Mouse (Mus musculus) left cerebral cortex, postnatal 4 days (tissue): ENCODE measurements around the gene F11r. TPM values are rescaled to one million over a fixed set of nuclear protein-coding genes. Genes with fewer than 3 reads are reported as not detected.

Source experiments
- DNase-seq: peaks from one replicate; pipeline ENCODE4 v3.0.0-alpha.2; 2022
- intact Hi-C: fragments of 180-260 bp; cut with DNase I; formaldehyde crosslinking; loops from one replicate; pipeline ENCODE4 v1.15.1; 2025
- total RNA-seq, 2 experiments: library from RNA; stranded (reverse); gene quantifications; 2 replicates each; pipeline ENCODE4 v1.2.3; 2021

The F11r gene
- total RNA-seq, result 1 to 10 TPM; 4.9 to 6.2 TPM

DNA sequence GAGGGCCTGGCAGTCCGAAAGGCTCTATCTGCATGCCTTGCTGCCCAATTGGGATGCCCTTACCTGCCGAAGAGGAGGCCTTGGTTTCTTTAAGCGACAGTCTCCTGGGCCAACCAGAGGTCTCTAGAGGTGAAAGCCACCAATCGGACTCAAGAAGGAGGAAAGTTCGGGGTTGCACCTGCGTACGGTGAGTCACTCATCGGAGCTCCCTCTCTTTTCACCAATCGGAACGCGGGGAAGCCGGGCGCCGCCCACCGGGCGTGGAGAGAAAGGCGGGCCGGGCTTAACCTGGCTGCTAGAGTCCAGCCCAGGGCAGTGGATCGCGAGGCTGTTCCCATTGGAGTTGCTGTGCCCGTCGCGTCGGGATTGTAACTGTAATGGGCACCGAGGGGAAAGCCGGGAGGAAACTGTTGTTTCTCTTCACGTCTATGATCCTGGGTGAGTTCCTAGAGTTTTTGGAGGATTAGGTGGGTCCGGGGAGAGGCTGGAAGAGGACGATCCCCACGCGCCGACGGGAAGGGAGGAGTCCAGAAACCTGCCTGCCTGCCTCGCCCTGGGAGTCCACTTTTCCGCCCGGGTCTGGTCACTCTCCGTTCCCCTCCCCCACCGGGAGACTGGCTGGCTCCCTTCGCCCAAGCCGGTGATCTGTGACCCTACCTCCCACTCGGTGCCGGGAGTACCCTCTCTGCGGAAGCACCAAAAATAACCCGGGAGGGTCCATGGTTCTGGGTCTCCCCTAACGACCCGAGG is at the start of gene F11r:
TSS of gene F11r (plus strand) at position 272 of the 750 bp plus-strand sequence.
- intact Hi-C loops, result no loop called here
- DNase-seq, result peak; percentile 46

DNA sequence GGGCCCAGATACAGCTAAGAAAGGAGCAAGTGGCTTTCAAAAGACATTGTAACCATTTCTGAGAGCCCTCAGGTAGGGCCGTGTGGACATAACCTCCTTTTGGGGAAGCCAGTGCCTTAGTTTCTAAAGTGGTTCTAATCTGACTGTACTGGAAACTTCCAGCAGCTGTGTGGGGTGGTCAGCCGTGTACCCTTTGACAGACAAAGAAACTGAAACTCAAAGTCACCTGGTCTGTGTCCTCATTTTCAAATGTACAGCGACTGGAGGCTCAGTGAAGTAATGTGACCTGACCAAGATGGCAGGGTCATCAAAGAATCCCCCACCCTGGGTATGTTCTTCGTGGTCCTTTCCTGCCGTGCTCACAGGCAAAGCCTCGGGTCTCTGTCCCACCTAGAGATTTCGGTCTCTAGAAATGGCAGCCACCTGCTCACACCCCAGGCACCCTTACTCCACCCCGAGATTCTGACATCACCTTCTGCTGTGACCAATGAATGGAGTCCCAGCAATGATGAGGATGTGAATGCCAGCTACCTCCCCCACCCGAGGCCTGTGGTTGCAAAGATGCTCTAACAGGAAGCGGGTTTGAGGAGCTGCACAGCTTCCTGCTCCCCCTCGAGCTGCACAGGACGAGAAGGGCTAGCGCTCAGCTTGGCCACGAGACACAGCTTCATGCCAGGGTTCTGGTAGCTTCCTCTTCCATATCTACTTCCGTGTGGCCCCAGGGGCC is 48.8 kb upstream of the F11r start, which contains the start of gene Arhgap30:
TSS of gene Arhgap30 (plus strand) at position 579 of the 727 bp plus-strand sequence.
- intact Hi-C loops, result no loop called here
- DNase-seq, result no peak

DNA sequence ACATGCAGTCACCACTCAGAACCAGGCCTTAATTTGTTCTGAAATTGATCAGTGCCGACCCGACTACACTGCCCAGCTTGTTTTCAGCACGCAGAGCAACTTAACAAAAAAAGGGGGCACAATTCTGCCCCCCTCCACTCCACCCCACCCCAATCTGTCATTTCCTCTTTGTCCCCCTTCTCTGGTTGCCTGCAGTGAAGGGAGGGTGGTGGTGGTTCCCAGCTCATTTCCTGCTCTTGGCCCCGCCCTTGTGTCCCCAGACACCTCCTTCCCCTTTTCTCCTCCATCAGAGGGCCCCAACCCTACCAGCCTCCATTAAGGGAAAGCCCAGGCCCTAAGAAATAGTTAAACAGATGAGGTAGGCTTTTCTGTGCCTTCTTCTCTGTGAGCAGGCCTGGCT is 47.2 kb upstream of the F11r start:
- DNase-seq, result no peak
- intact Hi-C loops, result no loop called here

DNA sequence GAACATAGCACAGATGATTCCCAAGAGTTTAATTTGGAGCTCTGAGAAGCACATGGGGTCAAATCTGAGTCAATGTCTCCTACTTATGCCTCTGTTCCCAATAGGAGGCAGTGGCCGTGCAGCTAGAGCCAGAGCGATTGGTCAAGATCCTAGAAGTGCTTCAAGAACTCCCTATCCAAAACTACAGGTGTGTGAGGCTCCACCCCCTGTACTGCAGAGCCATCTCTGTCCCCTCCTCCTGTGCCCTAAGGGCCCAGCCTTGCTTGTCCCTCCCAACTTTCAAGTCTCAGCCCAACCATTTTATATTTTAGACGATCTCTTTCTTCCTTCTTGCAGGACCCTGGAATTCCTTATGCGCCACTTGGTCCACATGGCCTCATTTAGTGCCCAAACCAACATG is 35.5 kb upstream of the F11r start:
- intact Hi-C loops, result no loop called here
- DNase-seq, result no peak

DNA sequence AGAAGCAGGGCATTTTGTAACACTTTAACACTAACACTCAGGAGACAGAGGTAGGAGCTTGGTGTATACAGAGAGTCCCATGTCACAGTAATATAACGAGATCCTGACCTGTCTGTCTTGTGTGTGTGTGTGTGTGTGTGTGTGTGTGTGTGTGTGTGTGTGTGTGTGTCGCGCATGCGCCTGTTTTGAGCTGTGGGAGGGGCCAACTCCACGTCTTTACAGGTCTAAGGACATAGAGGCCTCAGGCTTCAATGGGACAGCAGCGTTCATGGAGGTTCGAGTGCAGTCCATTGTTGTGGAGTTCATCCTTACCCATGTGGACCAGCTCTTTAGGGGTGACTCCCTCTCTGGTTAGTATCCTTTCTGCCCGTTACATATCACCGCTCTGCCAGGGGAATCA is 34.3 kb upstream of the F11r start:
- intact Hi-C loops, result no loop called here
- DNase-seq, result no peak

DNA sequence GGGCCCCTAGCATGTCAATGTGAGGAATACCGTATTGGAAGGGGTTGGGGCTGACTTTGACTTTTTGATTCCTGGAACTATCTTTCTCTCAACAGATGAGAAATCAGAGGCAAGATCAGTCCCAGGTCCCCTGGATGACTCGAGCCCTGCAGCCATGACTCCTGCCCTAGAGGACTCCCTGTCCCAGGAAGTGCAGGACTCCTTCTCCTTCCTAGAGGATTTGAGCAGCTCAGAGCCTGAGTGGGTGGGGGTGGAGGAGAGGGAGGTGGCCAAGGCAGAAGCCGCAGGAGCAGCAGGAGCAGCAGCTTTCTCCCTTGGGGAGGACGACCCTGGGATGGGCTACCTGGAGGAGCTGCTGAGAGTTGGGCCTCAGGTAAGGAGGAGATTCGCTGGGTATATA is 30.1 kb upstream of the F11r start:
- intact Hi-C loops, result no loop called here
- no peak for DNase-seq

DNA sequence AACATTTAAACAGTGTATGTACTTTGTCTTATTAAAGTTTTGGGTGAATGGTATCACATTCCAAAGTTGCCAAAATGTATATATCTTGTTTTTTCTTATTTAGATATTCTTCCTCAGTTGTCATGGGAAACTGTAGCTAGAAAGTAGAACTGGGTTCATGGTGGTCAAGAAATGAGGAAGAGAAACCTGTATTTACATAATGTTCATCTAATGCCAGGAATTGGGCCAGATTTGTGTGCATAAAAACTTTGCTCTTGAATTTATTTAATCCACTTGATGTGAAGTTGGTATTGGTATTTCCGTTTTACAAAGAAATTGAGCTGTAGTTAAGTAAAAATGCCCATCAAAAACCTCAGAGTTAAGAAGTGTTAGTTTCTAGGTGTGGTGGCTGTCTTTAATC is 27.1 kb upstream of the F11r start:
- DNase-seq, result no peak
- intact Hi-C loops, result no loop called here

DNA sequence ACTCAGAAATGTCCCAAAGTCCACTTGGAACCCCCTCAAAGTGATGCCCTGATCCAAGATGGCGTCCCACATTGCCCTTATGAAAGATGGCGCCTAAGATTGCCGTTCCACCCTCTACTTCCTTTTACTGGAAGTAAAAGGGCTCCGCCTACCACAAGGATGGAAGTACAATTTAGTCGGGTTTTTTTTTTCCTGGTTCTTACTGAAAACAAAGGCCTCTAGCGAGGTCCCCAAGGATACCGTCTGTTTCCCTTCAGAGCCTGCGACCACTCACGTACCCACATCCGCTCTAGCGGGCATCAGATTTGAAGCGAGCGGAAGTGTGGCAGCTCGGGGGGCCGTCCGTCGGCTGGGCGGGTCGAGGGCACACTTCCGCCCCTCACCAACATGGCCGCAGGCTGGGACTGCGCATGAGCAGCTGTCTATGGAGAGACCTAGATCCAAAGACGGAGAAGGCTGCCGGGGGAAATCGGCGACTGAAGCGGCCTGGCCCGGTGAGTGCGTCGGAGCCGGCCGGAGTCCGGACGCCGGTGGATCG is 26.3 kb upstream of the F11r start, which contains the start of gene Usf1:
TSS of gene Usf1 (plus strand) at position 367 of the 538 bp plus-strand sequence.
- peak; percentile 96 for DNase-seq
- intact Hi-C loops, result no loop called here

DNA sequence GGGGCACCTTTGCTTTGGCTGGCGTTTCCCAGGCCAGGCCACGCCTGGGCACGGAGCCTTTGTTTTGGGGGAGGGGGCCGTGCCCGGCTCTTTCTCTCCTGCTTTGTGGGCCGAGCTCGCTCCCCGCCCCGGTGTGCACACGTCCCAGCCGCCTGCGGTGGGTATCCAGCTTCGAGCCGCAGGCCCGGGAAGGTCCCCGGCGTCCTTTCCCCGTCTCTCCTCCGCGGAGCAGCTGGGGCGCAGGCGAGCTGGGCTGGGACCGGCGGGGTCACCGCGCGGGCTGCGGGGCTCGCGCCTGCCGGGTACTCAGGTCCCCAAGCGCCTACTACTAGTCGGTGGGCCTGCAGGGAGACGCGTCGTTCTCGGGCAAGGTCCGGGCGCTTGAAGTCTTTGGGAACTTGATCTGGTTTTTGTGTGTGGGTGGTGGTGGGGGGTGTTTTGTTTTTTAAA is 25.8 kb upstream of the F11r start:
- no peak for DNase-seq
- intact Hi-C loops, result no loop called here

DNA sequence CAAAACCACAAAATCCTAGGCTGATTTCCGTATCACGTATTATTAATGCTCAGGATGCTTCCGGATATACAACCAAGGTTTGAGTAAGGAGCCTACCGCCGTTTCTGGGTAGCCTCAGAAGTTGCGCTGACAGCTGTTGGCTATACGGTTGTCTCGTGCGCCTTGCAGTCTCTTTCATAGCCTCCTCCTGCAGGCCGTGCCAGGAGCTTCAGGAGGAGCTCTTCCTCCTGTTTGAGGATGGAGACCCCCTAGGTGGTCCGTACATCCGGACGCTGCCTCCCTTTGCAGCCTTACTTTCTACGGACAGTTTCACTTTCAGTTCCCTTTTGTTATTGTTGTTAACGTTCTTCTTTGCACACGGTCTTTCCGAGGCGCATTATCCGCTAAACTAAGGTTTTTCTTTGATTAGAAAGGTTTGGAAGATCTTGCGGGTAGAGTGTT is 25.3 kb upstream of the F11r start:
- intact Hi-C loops, result no loop called here
- DNase-seq, result peak; percentile 62

DNA sequence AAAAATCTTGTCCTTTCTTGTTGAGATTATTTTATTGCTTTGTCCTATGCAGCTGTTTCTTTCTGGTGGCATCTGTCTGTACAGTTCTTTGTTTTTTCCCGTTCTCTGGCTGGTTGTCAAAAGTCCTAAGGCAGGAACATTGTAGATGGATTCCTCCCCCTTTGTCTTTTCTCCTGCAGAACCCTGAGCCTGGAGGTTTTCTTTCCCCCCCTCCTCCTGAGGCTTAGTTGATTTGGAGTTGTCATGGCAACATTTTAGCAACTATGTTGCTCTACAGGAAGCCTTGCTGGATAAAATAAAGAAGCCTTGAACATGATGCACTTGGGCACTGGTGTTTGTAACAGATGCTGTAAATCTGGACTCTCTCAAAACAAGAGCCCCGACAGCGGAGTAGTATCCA is 24.9 kb upstream of the F11r start:
- intact Hi-C loops, result no loop called here
- DNase-seq, result no peak

DNA sequence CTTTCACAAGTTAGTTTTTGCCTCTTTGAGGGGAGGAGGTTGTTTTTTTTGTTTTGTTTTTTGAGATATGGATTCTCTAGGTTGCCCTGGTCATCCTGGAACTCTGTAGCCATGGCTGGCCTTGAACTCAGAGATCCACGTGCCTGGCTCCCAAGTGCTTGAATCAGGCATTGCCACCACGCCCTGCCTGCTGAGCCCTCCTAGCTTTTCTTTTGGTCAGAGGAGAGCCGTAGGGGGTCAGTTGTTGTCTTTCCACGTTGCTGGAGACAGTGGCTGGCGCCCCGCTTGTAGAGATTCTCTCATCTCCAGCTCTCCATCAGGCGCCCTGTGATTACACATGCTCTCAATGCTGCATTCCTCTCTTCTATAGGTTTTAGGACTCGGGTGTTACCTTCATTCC is 23.7 kb upstream of the F11r start:
- DNase-seq, result no peak
- intact Hi-C loops, result no loop called here

DNA sequence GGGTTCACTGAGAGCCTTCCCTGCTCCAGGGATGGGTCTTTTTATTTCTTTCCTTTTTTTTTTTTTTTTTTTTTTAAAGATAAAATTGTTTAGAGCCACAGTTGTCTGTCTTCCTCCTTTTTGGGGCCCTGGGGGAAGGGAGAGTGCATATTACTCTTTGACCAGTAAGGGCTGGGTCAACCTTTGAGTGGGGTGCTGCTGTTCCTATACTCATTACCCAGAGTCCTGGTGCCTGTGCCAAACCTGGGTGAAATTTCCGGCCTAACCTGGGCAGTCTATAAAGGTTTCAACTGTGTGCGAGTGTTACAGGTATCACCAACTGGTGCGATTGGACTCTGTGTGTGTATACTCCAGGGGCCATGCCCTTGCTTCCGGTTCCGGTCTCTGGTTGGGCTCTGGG is 18.7 kb upstream of the F11r start, which contains the start of gene Tstd1:
TSS of gene Tstd1 (plus strand) at position 213 of the 400 bp plus-strand sequence.
- DNase-seq, result no peak
- intact Hi-C loops, result no loop called here

DNA sequence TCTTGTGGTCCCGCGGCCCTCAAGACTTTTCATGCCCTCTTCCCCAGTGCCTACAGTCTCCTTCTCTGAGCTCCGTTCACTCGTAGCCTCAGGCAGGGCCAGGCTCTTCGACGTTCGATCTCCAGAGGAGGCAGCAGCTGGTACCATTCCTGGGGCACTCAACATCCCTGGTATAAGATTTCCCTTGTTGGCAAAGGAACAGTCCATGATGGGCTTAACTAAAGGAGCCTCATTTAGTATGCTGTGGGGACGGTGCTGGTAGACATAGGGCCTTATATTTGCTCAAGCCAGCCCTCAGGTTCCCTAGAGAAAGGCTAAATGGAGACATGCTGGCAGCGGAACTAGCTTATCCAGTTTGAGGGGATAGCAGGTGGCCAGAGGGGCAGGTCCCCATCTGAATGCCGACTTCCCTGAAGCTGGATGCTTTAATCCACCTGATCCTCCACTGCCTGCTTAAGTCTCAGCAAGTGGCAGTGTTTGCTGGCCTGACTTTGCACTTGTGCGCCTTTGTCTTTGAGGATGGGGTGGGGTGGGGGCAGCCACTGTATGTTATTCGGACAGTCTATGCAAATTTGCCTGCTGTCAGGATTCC is 17.9 kb upstream of the F11r start:
- DNase-seq, result no peak
- intact Hi-C loops, result no loop called here

DNA sequence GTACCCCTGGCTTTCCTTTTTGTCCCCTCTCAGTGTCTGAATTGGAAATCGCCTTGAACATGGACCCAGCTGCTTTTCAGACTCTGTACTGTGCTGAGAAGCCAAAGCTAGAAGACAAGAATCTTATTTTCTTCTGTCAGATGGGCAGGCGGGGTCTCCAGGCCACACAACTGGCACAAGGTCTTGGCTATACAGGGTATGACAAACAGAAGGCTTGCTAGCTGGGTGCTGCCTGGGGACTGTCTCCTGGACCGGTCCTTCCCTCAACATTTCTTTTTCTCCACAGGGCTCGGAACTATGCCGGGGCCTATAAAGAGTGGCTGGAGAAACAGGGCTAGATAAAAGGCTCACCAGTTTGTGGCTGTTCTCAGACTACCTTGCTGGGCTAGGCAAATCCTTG is 17.4 kb upstream of the F11r start:
- intact Hi-C loops, result no loop called here
- DNase-seq, result no peak

DNA sequence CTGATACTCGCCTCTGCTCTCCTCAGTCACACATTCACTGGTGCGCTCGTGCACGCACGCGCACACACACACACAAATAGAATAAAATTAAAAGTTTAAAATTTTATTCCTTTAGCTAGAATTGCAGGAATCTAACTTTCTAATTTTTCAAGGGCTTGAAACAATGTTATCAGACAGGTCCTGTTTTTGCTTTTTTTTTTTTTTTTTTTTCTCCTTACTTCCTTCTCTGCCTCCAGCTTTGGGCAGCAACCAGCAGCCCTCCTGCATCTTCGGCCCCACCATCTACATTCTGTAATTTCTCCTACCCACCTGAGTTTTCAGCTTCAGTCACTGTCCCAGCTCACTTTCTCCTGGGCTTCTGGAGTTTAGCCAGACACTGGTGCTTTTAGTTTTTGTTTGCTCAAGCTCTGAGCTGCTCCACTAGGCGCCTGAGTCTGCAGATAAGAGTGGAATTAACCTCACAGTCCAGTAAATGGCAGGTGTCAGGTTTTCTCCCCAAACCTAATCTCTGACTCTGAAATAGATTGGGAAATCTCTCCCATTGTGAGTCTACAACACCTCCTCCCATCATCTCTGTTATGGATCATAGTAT is 14.7 kb upstream of the F11r start:
- DNase-seq, result no peak
- intact Hi-C loops, result no loop called here

DNA sequence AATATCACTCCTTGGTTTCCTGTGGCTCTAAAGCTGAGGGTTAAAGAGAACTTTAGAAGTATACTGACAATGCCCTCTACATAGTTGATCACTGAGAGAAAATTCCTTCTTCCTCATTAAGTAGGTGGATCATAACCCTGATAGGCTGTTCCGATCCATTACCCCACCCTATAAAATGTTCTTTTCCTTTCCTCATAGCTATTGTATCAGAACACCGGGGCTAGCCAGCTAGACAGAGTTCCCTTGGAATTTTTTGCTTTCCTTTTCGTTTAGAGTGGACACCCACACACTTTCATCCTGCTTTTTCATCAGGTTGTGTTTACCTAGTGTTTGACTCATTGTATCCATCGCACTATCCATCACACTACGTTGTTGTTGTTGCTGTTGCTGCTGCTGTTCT is 12.7 kb upstream of the F11r start:
- no peak for DNase-seq
- intact Hi-C loops, result no loop called here

DNA sequence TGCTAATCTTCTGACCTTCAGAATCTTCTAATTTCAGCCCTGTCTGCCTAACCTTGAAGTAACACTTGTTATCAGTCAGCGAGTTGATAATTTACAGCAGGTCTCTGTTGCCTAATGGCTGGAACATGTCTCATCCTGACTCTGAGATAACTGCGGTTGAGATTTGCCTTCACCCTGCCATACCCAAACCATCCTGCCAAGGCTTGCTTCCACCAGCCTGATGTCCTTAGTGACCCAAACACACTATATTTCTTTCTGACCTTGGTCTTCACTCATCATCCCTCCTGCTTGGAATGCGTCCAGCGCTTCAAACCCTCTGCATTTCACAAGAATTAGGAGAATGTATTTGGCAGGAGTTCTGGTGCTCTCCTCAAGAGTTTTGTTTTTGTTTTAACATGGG is 12.2 kb upstream of the F11r start:
- intact Hi-C loops, result no loop called here
- DNase-seq, result no peak

DNA sequence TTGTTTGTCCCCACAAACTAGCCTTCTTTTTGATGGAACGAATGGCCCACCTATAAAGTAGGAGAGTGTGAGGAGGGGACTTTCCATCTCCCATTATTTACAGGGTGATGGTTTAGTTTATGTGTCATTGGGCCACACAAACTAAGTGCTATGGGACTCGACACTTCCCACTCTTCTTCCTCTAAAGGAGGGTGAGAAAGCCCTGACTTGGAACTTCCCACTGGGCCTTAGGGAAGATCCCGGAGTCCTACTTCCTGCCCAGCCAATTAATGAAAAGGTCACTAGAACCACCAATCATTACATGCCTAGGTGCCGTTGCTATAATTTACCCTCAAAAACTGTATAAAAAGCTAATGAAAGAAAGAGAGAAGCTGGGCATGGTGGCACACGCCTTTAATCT is 5.2 kb upstream of the F11r start:
- no peak for DNase-seq
- intact Hi-C loops, result no loop called here

DNA sequence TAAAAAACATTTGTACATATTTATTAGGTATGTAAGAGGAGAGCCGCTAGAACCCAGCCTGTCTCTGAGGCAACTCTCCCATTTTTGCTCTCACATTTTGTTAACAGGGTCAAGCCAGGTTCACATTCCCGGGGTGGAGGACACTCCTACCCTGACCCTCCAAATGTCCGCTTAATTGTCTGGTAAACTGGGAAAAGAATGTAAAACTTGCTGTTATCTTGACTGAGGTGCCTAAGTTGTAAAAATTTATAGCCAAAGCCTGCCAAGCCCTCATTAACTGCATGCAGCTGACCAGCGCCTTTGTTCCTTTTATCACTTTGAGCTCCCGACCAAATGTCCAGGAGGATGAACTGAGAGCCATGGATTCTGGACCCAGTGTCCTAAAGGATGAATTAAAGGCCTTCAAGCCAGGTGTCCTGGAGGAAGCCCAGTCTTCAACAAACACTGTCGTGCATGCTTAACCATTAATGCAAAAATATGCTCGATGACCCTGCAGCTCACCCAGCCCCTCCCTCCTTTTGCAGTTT is 2.0 kb upstream of the F11r start:
- intact Hi-C loops, result no loop called here
- no peak for DNase-seq

DNA sequence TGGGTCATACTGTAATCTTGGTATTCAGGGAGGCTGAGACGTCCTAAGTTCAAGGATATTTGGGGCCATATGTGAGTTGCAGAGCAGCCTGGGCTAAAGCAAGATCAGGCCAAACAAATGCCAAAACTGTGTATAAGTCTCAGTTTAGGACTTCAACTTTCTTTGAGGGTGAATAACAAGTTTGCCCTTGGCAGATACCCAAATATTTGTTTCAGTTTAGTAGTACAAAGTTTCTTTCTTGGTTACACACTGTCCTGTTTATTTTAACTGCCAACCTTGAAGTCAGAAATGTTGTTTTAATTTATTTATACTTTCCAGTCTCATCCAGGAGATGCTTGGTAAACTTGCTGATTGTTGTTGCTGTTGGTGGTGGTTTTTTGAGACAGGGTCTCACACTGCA is 1.4 kb upstream of the F11r start:
- no peak for DNase-seq
- intact Hi-C loops, result no loop called here
